Mouse (Mus musculus): Measurements from ENCODE around the gene Selplg. TPM values are rescaled to one million over a fixed set of nuclear protein-coding genes. Genes with fewer than 3 reads are reported as not detected.
A peak's percentile ranks its signal among the peaks of the same experiment; 100 is the strongest.

The Selplg gene
- polyA plus RNA-seq, 1 experiment: 8.2 TPM

DNA sequence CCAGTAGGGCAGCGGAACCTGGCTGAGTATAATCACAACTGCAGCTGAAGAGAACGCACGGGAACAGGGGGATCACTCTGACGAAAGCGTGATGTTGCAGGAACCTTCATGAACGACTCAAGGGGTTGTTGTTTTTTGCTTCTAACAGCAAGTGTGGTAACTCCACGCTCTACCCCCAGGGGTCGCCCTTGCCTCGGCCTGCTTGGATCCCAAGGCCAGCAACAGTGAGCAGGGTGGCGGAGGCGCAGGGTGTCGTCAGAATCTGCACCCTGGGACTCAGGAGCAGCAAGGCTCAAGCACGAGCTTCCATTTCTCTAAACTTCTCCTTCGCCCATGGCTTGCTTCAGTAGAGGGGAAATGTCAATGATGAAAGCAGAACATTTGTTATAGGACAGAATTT lies 22.1 kb upstream of the Selplg start:
- DNase-seq (ENCODE audit: low spot score): peak; percentile 80

DNA sequence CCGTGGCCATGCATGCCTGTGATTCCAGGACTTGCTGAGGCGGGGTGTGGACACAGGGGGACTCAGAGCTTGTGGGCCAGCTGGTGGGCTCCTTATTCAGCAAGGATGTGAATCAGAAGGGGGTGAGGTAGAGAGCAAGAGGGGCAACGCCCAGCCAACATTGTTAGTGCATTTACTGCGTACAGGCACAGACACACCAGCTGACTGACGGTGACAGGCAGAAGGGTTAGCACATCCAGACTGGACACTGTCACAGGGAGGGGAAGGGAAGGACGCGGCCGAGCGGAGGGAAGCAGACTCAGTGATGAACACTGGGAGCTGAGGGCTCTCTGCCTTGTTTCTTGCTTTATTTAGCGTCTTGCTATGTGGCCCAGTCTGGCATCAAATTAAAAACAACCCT lies 21.1 kb upstream of the Selplg start:
- DNase-seq (ENCODE audit: low spot score): peak; percentile 27

DNA sequence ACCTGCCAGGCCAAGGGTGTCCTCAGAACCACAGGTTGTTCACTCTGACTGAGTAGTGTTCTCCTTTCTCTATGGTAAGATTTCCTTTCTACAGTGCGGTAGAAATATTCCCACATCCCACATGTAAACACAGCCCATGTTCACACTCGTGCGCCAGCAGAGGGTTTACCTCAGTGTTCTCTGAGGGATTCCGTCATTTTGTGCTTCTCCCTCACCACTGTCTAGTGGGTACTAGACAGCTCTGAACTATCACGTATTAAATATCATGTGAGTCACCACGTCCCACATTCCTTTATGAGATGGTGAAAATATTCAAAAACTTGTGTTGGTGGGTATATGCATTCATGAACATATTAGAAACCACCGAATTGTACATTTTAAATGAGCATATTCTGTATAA lies 20.0 kb upstream of the Selplg start:
- DNase-seq (ENCODE audit: low spot score): no peak

DNA sequence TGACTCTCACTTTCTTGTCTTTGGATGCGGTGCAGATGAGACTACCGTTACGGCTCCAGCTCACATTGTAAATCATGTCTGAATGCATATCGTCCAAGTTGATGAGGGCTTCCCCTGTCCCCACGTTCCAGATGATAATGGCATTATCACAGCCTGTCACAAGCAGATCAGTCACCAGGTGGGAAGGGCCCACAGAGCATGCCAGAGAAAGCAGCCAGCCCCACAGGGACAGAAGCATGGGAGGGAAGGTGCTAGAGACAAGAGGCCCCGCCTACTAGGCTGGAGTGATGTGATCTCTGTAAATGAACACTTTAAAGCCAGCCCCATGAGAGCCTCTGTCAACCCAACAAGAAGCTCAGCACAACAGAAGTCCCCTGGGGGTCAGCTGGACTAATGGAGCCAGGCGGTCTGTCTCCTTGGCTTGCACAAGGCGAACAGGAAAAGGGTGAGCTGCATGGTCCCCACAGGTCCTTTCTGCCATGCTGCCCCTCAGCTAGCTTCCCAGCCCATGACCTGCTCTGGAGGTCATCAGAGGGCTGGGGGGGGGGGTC lies 18.3 kb upstream of the Selplg start:
- no peak for DNase-seq (ENCODE audit: low spot score)

DNA sequence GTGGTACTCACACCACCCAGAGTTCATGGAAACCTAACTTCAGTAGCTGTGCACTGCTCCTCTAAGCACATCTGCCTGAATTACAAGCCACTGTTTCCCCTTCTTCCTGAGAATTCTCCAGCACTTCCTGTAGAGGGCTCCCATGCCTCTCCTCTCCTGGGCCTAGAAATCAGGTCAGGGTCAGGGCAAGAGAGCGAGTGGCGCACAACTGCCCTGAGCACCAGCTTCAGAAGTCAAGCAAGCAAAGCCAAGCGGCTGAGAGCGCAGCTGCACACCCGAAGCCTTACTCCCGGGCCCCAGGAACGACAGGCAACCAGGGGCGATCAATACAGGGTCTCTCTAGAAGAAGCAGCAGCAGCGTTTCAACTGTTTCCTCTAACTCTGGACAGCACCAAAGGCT lies 15.2 kb upstream of the Selplg start:
- no peak for DNase-seq (ENCODE audit: low spot score)

DNA sequence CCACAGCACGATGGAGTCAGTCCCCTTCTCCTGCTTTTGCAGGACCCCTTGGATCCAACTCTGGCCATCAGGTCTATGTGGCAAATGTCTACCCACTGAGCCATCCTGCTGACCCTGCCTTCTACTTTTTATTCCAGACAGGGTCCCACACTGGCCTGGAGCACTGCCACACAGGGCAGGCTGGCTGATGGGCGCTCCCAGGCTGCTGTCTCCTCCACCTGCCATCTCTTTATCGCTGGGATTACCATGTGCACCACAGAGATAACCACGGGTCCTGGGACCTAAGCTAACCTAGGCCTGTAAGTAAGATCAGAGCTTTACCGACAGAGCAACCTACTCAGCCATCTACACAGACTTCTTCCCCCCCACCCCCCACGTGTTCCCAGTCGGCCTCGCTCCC lies 14.2 kb upstream of the Selplg start:
- DNase-seq (ENCODE audit: low spot score): no peak

DNA sequence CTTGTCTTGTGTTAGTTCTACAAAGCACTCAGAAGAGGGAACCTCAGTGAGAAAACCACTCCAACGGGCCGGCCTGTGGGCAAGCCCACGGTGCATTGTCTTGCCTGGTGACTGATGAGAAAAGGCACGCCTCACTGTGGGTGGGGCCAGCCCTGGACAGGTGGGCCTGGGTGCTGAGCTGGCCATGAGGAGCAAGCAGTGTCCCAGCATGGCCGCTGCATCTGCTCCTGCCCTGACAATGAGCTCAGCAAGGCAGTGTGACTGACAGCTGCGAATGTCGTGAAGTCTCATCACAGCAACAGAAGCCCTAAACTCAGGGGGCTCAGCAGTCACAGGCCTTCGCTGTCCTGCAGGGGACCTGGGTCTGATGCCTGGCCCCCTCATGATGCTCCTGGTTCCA lies 13.2 kb upstream of the Selplg start:
- DNase-seq (ENCODE audit: low spot score): no peak

DNA sequence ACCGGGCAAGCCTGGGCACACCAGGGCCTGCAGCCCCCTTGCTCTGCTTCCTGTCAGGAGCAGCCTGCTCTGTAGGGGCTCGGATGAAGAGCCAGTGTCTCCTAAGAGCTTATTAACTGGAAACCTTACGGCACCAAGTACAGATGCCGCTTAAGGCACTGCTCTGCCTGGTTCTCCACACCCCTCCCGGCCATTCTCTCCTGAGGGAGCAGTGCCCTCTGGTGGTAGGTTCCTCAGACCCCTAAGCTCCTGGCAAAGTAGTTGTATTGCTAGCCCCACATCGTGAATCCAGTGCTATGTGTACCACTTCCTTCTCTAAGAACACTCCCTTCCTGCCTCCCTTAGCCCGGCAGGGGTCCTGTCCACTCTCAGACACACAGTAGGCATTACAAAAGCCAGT lies 12.3 kb upstream of the Selplg start:
- DNase-seq (ENCODE audit: low spot score): peak; percentile 64

DNA sequence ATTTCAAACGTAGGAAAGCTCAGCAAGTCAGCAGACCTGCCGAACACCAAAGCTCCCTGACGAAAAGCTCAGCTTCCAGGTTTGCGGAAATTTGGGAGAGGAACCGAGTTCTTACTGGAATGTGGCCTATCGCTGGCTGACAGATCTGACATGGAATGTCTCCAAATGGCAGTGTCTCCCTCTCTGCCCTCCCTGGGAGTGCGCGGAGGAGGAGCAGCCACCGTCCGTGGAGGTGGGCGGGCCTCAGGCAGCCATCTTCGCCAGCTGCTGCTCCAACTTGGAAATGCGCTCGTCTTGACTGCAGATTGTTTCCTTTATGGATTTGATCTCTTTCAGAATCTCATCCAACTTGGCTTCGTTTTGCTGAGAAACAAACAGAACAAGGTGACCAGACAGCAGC lies 11.7 kb upstream of the Selplg start:
- DNase-seq (ENCODE audit: low spot score): no peak

DNA sequence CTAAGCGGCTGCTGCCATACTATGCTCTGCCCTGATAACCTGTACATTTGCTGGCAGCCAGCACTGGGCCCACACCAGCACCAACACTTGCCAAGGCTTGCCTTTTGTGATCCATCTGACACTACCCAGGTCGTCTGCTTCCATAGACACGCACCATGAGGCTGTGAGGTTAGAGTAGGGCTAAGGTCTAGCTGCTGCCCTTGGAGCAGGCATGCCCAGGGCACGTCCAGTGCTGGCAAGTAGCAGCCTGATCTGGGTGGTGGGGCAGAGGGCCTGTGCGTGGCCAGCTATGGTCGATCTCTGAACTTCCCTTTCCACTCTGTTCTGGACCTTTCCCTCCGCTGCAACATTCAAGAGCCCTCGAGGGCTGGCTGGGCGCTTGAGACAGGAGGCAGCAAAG lies 10.5 kb upstream of the Selplg start:
- no peak for DNase-seq (ENCODE audit: low spot score)

DNA sequence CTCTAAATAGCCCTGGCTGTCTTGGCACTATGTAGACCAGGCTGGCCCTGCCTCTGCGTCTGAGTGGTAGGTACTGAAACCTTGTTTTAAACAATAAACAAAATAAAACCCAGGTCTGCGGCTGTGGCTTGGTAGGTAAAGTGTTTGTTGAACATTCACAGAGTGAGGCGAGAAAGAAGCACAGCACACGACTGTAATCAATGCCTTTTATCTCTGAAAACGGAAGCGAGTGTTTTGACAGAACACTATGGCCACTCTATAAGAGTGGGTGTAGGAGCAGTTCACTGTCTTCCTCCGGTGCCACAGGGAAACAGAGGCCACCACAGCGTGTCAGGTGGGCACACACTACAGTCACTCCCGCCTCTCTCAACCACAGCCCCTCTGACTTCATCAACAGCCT lies 9.8 kb upstream of the Selplg start:
- no peak for DNase-seq (ENCODE audit: low spot score)

DNA sequence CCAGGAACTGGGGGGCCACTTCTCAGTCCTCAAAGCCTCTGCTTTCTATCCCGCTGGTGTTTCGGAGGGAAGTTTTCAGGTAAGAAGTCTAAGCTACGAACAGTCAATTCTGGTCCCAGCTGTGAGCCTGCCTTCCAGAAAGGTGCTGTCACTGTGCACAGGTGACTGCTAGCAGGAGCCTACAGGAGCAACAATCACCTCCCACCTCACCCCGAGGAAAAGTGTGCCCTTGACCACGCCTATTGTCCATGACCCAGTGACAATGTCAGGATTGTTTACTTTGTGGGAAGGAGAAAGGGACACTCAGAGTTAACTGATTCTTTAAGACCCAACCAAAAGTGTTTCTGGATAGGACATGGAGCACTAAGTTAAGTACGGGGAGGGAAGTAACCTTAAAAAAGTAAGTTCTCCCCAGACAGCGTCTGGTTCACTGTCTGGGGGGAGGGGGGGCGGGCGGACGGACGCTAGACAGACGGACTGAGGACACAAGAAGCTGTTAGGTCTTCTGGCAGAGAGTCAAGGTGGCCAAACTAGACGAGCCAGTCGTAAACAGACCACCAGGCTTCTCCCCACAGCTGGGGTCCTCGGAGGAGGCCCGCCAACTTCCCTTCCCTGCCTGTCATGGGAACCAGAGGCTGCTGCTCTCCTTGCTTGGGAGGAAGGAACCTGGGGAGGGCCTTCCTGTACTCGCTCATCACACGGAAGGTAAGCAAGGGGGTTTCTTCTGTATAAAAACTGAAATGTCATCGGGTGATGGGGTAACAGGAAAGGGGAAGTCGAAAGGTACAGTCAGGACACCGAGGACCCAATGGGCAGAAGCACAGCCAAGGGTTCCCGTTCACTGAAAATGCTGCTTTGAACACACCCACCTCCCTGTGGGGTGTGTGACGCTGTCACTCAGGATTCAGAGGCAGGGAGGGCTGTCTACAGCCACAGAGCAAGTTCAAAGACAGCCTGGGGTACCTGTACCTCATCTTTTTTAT lies 9.1 kb upstream of the Selplg start:
- DNase-seq (ENCODE audit: low spot score): no peak

DNA sequence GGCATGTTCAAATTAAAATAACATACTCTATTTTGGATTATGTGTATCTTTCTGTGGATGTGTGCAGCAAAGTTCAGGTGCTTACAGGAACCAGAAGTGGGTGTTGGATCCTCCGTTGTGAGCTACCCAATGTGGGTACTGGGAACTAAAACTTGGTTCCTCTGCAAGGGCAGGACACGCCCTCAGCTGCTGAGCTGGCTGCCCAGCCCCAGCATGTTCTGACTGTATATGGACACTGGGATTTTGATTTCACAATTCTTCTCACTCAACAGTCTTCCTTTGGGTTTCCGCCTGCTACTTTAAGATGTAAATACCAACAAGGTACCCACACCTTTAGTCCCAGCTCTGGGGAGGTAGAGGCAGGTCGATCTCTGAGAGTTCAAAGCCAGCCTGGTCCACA lies 8.0 kb upstream of the Selplg start:
- DNase-seq (ENCODE audit: low spot score): no peak

DNA sequence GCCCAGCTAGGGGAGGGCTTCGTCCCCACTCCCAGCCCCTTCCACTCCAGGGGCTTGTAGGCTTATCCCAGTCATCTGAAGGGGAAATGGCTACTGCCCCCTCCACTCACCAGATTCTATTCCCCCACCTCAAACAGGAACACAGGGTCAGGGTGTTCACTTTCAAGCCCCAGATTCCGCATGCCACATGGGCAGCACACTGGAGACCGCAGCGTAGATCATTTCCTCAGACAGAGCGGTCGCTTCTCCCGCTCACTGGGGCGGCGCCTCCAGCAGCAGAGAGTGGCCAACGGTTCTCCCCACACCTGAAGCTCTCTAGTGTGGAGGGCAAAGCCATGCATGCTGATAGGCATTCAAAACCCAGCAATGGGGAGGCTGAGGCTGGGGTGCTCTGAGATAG lies 4.5 kb upstream of the Selplg start:
- DNase-seq (ENCODE audit: low spot score): no peak

DNA sequence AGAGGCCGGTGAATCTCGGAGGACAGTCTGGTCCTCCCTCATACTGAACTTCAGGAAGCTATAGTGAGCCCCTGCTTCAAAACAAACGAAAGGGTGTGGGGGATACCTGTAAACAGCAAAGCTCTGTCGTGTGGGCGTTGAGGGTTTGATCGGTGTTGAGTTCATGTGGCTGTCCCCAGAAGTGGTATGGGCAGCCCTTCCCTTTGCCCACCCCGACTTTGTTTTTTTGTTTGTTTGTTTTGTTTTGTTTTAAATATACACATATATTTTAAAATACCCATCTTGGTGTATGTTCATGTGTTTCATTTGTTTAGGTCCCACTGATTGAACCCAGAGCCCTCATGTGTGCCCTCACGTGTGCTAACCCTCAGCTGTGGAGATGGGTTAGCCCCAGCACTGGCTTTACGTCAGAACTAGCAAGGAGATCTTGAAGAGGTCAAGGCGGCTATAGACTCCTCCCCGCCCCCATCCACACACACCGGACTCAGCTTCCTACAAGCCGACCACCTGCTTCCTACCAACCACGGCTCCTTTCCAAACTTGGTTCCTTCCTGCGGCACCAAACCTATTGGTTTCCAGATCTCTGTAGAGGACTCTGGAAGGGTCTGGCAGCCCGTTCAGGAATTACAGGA lies 988 bp upstream of the Selplg start:
- DNase-seq (ENCODE audit: low spot score): no peak

DNA sequence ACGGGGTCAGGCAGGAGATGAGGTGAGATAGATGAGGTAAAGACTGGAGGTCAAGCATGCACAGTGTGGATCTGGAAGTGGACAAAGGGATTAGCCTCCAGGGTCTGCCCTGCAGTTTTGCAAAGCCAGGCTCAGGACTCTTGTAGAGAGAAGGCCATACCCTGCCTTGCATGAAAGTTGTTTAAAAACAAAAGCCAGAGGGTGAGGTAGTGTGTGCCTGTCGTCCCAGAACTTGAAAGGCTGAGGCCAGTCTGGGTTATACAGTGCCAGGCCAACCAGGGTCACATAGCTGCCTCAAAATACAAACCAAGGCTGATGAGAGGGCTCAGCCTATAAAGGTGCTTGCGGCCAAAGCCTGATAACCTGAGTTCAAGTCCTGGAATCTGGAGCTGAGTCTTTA lies 703 bp downstream of the Selplg start:
- no peak for DNase-seq (ENCODE audit: low spot score)

DNA sequence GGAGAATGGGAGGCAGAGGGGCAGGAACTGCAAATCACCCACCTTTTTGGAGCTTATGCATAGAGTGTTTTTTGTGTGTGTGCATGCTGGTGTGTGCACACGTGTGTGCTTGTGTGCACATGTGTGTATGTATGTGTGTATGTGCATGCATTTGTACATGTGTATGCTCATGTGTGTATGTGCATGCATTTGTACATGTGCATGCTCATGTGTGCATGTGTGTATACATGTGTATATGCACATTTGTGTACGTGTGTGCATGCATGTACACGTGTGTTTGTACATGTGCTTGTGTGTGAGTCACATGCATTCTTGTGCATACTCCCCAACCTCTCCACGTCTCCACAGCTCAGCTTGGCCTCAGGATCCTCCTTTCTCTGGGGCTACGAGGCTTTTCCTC lies 1.6 kb downstream of the Selplg start:
- DNase-seq (ENCODE audit: low spot score): no peak

DNA sequence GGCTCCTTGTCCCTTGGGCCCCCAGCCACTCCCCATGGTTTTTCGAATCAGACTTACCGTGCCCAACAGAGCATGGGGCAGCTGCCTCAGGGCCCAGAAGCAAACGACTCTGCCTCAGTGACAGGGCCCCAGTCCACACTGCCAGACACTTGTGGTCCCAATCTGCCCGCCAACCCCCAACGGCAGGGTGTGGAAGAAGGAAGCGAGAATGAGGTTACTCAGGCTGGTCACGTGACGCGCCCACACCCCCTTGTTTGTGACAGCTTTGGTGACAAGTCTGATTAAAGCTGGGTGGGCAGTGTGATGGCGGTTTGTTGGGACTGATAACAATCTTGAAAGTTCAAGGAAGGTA lies 2.2 kb downstream of the Selplg start:
- DNase-seq (ENCODE audit: low spot score): no peak

DNA sequence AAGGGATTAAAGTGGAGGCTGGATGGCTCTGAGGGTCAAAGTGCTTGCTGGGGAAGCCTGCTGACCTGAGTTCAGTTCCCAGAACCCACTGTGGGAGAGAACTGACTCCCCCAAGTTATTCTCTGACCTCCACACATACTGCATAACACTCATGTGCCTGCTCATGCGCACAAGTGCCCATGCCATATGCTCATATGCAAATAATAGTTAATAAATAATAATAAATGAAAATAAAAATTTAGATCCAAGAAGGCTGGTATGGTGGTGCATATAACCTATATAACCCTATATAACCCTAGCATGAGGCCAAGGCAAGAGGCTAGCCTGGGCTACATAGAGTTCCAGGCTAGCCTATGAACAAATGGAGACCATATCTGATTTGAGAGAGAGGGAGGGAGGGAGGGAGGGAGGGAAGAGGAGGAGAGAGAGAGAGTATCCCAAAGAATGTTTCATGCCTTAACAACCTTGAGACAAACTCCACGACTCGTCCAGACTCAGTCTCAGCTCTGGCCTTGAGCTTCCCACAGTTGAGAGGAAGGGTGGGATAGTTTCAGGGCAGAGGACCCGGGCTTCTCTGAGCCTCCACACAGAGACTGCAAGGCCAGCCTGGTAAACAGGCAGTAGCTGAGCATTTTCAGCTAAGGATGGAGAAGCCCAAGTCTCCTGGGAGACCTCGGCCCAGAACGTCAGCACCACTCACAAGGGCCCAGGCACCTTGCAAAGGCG lies 2.7 kb downstream of the Selplg start:
- no peak for DNase-seq (ENCODE audit: low spot score)

DNA sequence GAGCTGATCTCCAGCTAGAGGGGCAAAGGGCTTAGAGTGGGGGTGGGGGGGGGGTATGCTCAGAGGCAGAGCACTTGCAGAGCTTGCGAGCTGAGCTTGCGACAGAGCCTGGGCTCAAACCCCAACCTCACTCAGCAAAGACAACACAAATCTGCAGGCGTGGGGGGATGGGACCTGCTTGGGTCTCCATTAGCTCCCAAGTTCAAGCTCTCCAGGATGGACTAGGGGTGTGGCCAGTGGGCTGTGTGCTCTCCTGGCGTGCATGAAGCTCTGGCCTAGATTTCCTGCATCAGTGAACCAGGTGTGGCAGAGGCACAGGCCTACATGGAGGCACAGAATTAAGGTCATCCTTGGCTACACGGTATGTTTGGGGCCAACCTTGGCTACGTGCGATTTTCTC lies 4.0 kb downstream of the Selplg start:
- no peak for DNase-seq (ENCODE audit: low spot score)

DNA sequence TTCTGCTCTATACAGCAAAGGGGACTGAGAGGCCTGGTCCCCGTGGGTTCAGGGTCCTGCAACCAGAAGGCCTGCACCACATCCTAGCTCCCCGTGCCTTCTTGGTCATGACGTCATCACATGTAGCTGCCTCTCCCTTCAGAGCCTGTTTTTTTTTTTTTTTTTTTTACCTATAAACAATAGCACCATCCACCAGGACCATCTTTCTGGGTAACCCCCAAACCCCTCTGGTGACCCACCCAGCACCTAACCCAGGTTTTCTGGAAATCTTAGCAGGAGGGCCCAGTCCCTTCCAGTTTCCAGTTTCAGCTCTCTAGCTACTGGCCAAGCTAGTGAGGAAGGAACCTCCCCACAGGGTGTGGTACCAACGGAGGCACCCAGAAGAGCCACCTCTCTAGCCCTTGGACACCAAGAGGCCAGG lies 4.4 kb downstream of the Selplg start:
- DNase-seq (ENCODE audit: low spot score): no peak

DNA sequence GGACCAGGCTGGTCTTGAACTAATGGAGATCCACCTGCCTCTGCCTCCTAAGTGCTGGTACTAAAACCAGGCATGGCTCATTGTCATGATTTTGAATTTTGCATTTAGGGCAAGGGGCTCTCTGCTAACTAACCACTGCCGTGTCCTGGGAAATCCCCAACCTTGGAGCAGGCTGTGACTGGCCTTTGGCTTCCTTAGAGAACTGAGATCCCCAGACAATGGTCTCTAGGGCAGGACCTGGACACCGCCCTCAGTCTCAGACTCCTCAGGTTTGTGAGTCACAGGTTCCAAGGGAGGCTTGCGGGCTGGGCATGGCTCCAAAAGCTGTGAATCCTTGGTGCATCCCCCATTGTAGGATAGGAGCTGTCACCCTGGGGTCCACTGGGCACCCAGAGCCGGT lies 5.8 kb downstream of the Selplg start:
- no peak for DNase-seq (ENCODE audit: low spot score)

DNA sequence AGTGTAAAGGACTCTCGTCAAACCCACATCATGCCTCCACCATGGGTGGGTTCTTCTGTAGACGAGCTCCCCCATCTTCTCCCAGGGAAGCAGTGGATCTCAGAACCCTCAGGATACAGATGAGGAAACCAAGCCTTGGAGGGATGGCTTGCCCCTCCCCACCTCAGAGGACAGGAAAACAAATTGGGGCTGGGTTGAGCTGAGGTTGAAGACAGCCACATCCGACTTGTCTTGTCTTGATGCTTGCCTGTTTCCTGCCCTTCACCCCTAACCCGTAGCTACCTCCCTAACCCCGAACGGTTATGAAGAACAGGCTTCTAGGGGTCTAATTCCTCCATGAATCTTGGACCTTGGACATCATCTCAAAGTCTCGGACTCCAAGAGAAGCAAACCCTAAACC lies 6.9 kb downstream of the Selplg start:
- no peak for DNase-seq (ENCODE audit: low spot score)

Measured in urinary bladder, adult 2 months (tissue).